25 mouse cellular contexts compared by ENCODE assay signal in genomic region chr9:72961346-72961745, GRCm38 (mm10). TPM values are rescaled to one million over a fixed set of nuclear protein-coding genes. Genes with fewer than 3 reads are reported as not detected.
DNase-seq lines count a peak whose midpoint lies in the region; ATAC-seq and TF ChIP-seq lines count a peak whose summit lies in the region.
"Had no signal": no experiment of that assay in that cellular context is flagged by ENCODE, and none has a peak within 500 bp of the region (broad histone marks: within the 10 kb centered on the region; RNA-seq: fewer than 3 reads in every experiment).

No protein-coding gene starts in this region.

- TF ChIP-seq CTCF in spleen, adult 2 months (IDR thresholded peaks at IDR 0.05; ENCODE audit: extremely low read depth, insufficient read depth, insufficient read length, insufficient replicate concordance) = no peak
- no peak for TF ChIP-seq CTCF in G1E (IDR thresholded peaks at IDR 0.05; ENCODE audit: low read depth, low read length)

- H3K4me3 ChIP-seq in spleen, adult 2 months (ENCODE audit: extremely low read depth, insufficient read depth, insufficient read length) = no peak overlapping the region
- peak overlapping the region; percentile 18; the same call in 1 of the 2 replicates for H3K4me3 ChIP-seq in G1E (ENCODE audit: low read depth, low read length)
- H3K4me3 ChIP-seq in kidney, embryonic 16.5 days (ENCODE audit: low read length) = no peak overlapping the region
- no peak overlapping the region for H3K4me3 ChIP-seq in midbrain, embryonic 16.5 days (ENCODE audit: low read depth, low read length)
- H3K4me3 ChIP-seq: erythroblast, embryonic 14.5 days; midbrain, embryonic 12.5 days; stomach, embryonic 15.5 days had no signal

- ATAC-seq in G1E (ENCODE audit: extremely low read depth, insufficient number of reproducible peaks, low FRiP score, poor library complexity, severe bottlenecking) = no peak
- ATAC-seq in kidney, embryonic 16.5 days (ENCODE audit: low FRiP score, low TSS enrichment) = peak; percentile 24; the same call in 1 of the 2 replicates
- ATAC-seq in midbrain, embryonic 16.5 days = no peak
- ATAC-seq: forebrain, embryonic 14.5 days; hindbrain, embryonic 16.5 days; intestine, postnatal 0 days had no signal

- no peak for TF ChIP-seq POLR2A in spleen, adult 2 months (IDR thresholded peaks at IDR 0.05; ENCODE audit: low read depth, low read length)

- H3K9me3 ChIP-seq in G1E (replicated peaks) = no peaks in the 10 kb centered on the region
- H3K9me3 ChIP-seq in kidney, embryonic 16.5 days (ENCODE audit: low read length) = no peaks in the 10 kb centered on the region
- H3K9me3 ChIP-seq in midbrain, embryonic 16.5 days (replicated peaks; ENCODE audit: control insufficient read depth, low read length, poor library complexity, severe bottlenecking) = no peaks in the 10 kb centered on the region
- H3K9me3 ChIP-seq: midbrain, embryonic 12.5 days; stomach, embryonic 15.5 days had no signal

- no peaks in the 10 kb centered on the region for H3K27me3 ChIP-seq in spleen, adult 2 months (ENCODE audit: control insufficient read depth, insufficient read depth, low read length)
- H3K27me3 ChIP-seq in G1E (ENCODE audit: insufficient read depth, low read length) = no peaks in the 10 kb centered on the region
- no peaks in the 10 kb centered on the region for H3K27me3 ChIP-seq in kidney, embryonic 16.5 days (ENCODE audit: insufficient read depth, low read length)
- H3K27me3 ChIP-seq in midbrain, embryonic 16.5 days (ENCODE audit: control insufficient read depth, insufficient read depth, low read depth, low read length) = no peaks in the 10 kb centered on the region
- H3K27me3 ChIP-seq: midbrain, embryonic 12.5 days; stomach, embryonic 15.5 days had no signal

- WGBS in spleen, adult 2 months = 70% methylated on average over 8 of the region's 8 CpGs
- 69% methylated on average over 8 of the region's 8 CpGs for WGBS in kidney, embryonic 16.5 days
- WGBS in midbrain, embryonic 16.5 days = 76% methylated on average over 8 of the region's 8 CpGs

- no peaks in the 10 kb centered on the region for H3K36me3 ChIP-seq in spleen, adult 2 months (ENCODE audit: control insufficient read depth, insufficient read depth, low read length)
- no peaks in the 10 kb centered on the region for H3K36me3 ChIP-seq in G1E (replicated peaks)
- H3K36me3 ChIP-seq in kidney, embryonic 16.5 days (ENCODE audit: insufficient read depth, low read length) = no peaks in the 10 kb centered on the region
- no peaks in the 10 kb centered on the region for H3K36me3 ChIP-seq in midbrain, embryonic 16.5 days (ENCODE audit: control insufficient read depth, insufficient read depth, low read length)
- H3K36me3 ChIP-seq: midbrain, embryonic 12.5 days; stomach, embryonic 15.5 days had no signal

- DNase-seq in spleen, adult 2 months (ENCODE audit: low read depth in 1 of 2, low spot score in 2 of 2) = no peak
- no peak for DNase-seq in spleen, adult 18-20 months
- DNase-seq in G1E (ENCODE audit: low spot score) = no peak
- peak; percentile 54 for DNase-seq in naive thymus-derived CD4-positive, alpha-beta T cell, adult 2 months (ENCODE audit: low read depth)
- no peak for DNase-seq in c-Kit-positive CD71-positive TER-119-positive erythroid progenitor cells, embryonic 14.5 days (ENCODE audit: low spot score)
- DNase-seq: adrenal gland, adult 8-10 months; cerebellum, adult 18-20 months; heart, postnatal 36 days; lung, adult 2 months; right cerebral cortex, adult 18-20 months had no signal

- peaks cover 9% of the 10 kb centered on the region; the same call in 1 of the 2 replicates for H3K4me1 ChIP-seq in spleen, adult 2 months (ENCODE audit: control insufficient read depth, insufficient read depth, insufficient read length)
- H3K4me1 ChIP-seq in G1E (ENCODE audit: insufficient read depth, low read depth, low read length) = peaks cover 37% of the 10 kb centered on the region
- peaks cover 6% of the 10 kb centered on the region for H3K4me1 ChIP-seq in kidney, embryonic 16.5 days (ENCODE audit: insufficient read depth, low read length)
- H3K4me1 ChIP-seq in midbrain, embryonic 16.5 days (ENCODE audit: control insufficient read depth, insufficient read depth, low read length) = peaks cover 4% of the 10 kb centered on the region

- peak overlapping the region; percentile 85 for H3K27ac ChIP-seq in spleen, adult 2 months (ENCODE audit: insufficient read depth, low read length)
- no peak overlapping the region; the same call in 1 of the 2 replicates for H3K27ac ChIP-seq in kidney, embryonic 16.5 days (ENCODE audit: low read length)
- H3K27ac ChIP-seq in midbrain, embryonic 16.5 days (ENCODE audit: low read length) = no peak overlapping the region
- H3K27ac ChIP-seq: midbrain, embryonic 12.5 days; stomach, embryonic 15.5 days had no signal

- H3K4me2 ChIP-seq in kidney, embryonic 16.5 days (replicated peaks; ENCODE audit: low read depth, low read length) = no peak overlapping the region
- H3K4me2 ChIP-seq in midbrain, embryonic 16.5 days (ENCODE audit: low read length) = no peak overlapping the region
- H3K4me2 ChIP-seq: heart, embryonic 11.5 days; midbrain, embryonic 12.5 days; stomach, embryonic 15.5 days had no signal

- 0 out of 2 replicates have a peak overlapping the region, but pooled peaks have one; percentile 26 for H3K9ac ChIP-seq in kidney, embryonic 16.5 days (replicated peaks; ENCODE audit: low read length)
- no peak overlapping the region for H3K9ac ChIP-seq in midbrain, embryonic 16.5 days (ENCODE audit: low read depth, low read length)
- H3K9ac ChIP-seq: midbrain, embryonic 12.5 days; stomach, embryonic 15.5 days had no signal

RNA-seq across cellular contexts. Expression of gene Gm44503, which starts 2.7 kb away (rescaled TPM):
- polyA plus RNA-seq in spleen, adult 2 months (2012; rRNA removed) = not detected in 2 replicates
- total RNA-seq in G1E (2014; fragmentation: Nextera tagmentation) (not detected in 2 replicates), G1E (2017) (0.23 TPM in 1 of 2 replicates, not detected in the other)
- 0.04 TPM in 1 of 2 replicates, not detected in the other for polyA plus RNA-seq in G1E (2012)
- polyA plus RNA-seq in kidney, embryonic 16.5 days (2015; fragmentation: Nextera tagmentation; extraction: Ambion mirVana) = not detected in 2 replicates
- not detected in 2 replicates for polyA plus RNA-seq in midbrain, embryonic 16.5 days (2015; fragmentation: Nextera tagmentation; extraction: Ambion mirVana)
- total RNA-seq: adrenal gland, adult 8-10 months; gastrocnemius, postnatal 4 days; heart, postnatal 36 days; layer of hippocampus, postnatal 10 days; left cerebral cortex, postnatal 36 days; liver, adult 2 months had no signal
- polyA plus RNA-seq: C2C12; forebrain, embryonic 14.5 days; heart, embryonic 11.5 days; hindbrain, embryonic 16.5 days; intestine, postnatal 0 days; liver, adult 2 months; lung, adult 2 months; midbrain, embryonic 12.5 days; stomach, embryonic 15.5 days had no signal

RNA-seq across cellular contexts. Expression of gene Dyx1c1, which starts 2.8 kb away (rescaled TPM):
- polyA plus RNA-seq in spleen, adult 2 months (2012; rRNA removed) = 0.23 and 0.29 TPM in 2 replicates
- total RNA-seq in G1E (2014; fragmentation: Nextera tagmentation) (1.9 and 2.1 TPM in 2 replicates), G1E (2017) (0.17 and 0.22 TPM in 2 replicates)
- polyA plus RNA-seq in G1E (2012) = 0.03 TPM in 1 of 2 replicates, not detected in the other
- 1.9 and 2.4 TPM in 2 replicates for polyA plus RNA-seq in kidney, embryonic 16.5 days (2015; fragmentation: Nextera tagmentation; extraction: Ambion mirVana)
- 2.6 and 2.8 TPM in 2 replicates for polyA plus RNA-seq in midbrain, embryonic 16.5 days (2015; fragmentation: Nextera tagmentation; extraction: Ambion mirVana)
- polyA plus RNA-seq: erythroblast, embryonic 14.5 days had no signal

RNA-seq across cellular contexts. Expression of gene Ccpg1os, which starts 23.8 kb away (rescaled TPM):
- polyA plus RNA-seq in spleen, adult 2 months (2012; rRNA removed) = 1.8 and 2.3 TPM in 2 replicates
- total RNA-seq in G1E (2014; fragmentation: Nextera tagmentation) (26.4 and 30.3 TPM in 2 replicates), G1E (2017) (17.7 and 17.9 TPM in 2 replicates)
- polyA plus RNA-seq in G1E (2012) = 0.51 and 1.2 TPM in 2 replicates
- 19.5 and 23.7 TPM in 2 replicates for polyA plus RNA-seq in kidney, embryonic 16.5 days (2015; fragmentation: Nextera tagmentation; extraction: Ambion mirVana)
- polyA plus RNA-seq in midbrain, embryonic 16.5 days (2015; fragmentation: Nextera tagmentation; extraction: Ambion mirVana) = 24.2 and 24.9 TPM in 2 replicates

RNA-seq across cellular contexts. Expression of gene Ccpg1, which starts 23.9 kb away (rescaled TPM):
- 5.3 and 6.5 TPM in 2 replicates for polyA plus RNA-seq in spleen, adult 2 months (2012; rRNA removed)
- total RNA-seq in G1E (2014; fragmentation: Nextera tagmentation) = 12.2 and 13.2 TPM in 2 replicates
- 12.8 and 13.1 TPM in 2 replicates for total RNA-seq in G1E (2017)
- 1.4 and 2.0 TPM in 2 replicates for polyA plus RNA-seq in G1E (2012)
- 45.9 and 47.5 TPM in 2 replicates for polyA plus RNA-seq in kidney, embryonic 16.5 days (2015; fragmentation: Nextera tagmentation; extraction: Ambion mirVana)
- polyA plus RNA-seq in midbrain, embryonic 16.5 days (2015; fragmentation: Nextera tagmentation; extraction: Ambion mirVana) = 51.8 and 52.3 TPM in 2 replicates

RNA-seq across cellular contexts. Expression of gene Pygo1, which starts 35.9 kb away (rescaled TPM):
- 0.16 and 0.18 TPM in 2 replicates for polyA plus RNA-seq in spleen, adult 2 months (2012; rRNA removed)
- total RNA-seq in G1E (2014; fragmentation: Nextera tagmentation) = not detected in 2 replicates
- 0.16 TPM in 1 of 2 replicates, not detected in the other for total RNA-seq in G1E (2017)
- not detected in 2 replicates for polyA plus RNA-seq in G1E (2012)
- polyA plus RNA-seq in kidney, embryonic 16.5 days (2015; fragmentation: Nextera tagmentation; extraction: Ambion mirVana) = 4.3 and 5.2 TPM in 2 replicates
- polyA plus RNA-seq in midbrain, embryonic 16.5 days (2015; fragmentation: Nextera tagmentation; extraction: Ambion mirVana) = 13.5 and 14.2 TPM in 2 replicates
- total RNA-seq: common myeloid progenitor, adult 5-6 weeks had no signal
- polyA plus RNA-seq: erythroblast, embryonic 14.5 days had no signal
